Mouse (Mus musculus) cortical plate, adult 2 months (tissue): ENCODE data around the gene Jpt2. TPM values are rescaled to one million over a fixed set of nuclear protein-coding genes. Genes with fewer than 3 reads are reported as not detected.
"Not testable (repeated sequence)": the region's sequence is repeated elsewhere in the genome, so short reads cannot be mapped to it uniquely, and the experiment has no call there.

ENCODE experiments used
- H3K27ac ChIP-seq: fragments of 200-500 bp; 2 replicates; pipeline ENCODE4 v1.5.1; 2012; ENCODE audit warnings: low read length, control low read depth, inconsistent platforms; ENCODE audit not compliant: insufficient read depth
- H3K4me1 ChIP-seq: fragments of 200-500 bp; 2 replicates; pipeline ENCODE4 v1.6.1; 2011; ENCODE audit warnings: low read length; ENCODE audit not compliant: control insufficient read depth, insufficient read depth
- H3K4me3 ChIP-seq: fragments of 200-500 bp; 2 replicates; pipeline ENCODE4 v1.5.1; 2011; ENCODE audit warnings: mild to moderate bottlenecking, low read length, control low read depth; ENCODE audit not compliant: insufficient read depth
- CTCF ChIP-seq: fragments of 200-500 bp; IDR thresholded peaks from 2 replicates; pipeline ENCODE4 v1.5.1; 2011; ENCODE audit warnings: mild to moderate bottlenecking, control low read depth, low read length; ENCODE audit not compliant: insufficient read depth; ENCODE audit errors: extremely low read depth
- POLR2A ChIP-seq: fragments of 200-500 bp; IDR thresholded peaks from 2 replicates; pipeline ENCODE4 v1.6.1; 2011; ENCODE audit warnings: mild to moderate bottlenecking, low read length, control low read depth; ENCODE audit not compliant: insufficient read depth; ENCODE audit errors: extremely low read depth
- polyA plus RNA-seq: library from polyadenylated mRNA; depleted of rRNA; stranded (reverse); fragments of >200 nt; gene quantifications from 2 replicates; pipeline ENCODE4 v1.2.3, GENCODE M21; 2012

The Jpt2 gene
- polyA plus RNA-seq, 1 experiment, result 6.2 TPM

DNA sequence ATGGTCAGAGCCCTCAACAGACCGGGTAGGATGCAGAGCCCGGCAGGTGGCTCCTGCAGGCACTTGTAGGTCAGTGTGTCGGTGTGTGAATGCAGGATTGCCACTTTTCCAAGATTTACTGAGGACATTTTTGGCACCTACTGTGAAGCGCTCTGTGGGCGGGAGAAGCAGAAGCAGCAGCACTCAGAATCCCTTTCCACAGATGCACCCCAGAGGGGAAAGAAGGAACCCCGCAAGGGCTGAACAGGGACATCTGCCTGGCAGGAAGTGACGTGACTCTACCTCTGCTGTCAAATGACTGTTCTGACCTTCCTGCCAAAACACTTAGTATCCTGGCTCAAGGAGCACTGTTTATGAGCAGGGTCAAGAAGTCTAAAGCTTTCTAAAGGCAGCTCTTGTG, 17.5 kb downstream of the Jpt2 start:
- no peak for TF ChIP-seq POLR2A
- TF ChIP-seq CTCF, result no peak
- no peak overlapping the region for H3K27ac ChIP-seq

GRCm38 (mm10) chr17:24942453-24942852, 18.0 kb downstream of the Jpt2 start:
- not testable (repeated sequence) for H3K4me1 ChIP-seq, H3K4me3 ChIP-seq, H3K27ac ChIP-seq
- TF ChIP-seq CTCF, result peak; percentile 39; the same call in 1 of the 2 replicates

More for the DNA sequence above, 17.5 kb downstream of the Jpt2 start:
- Histone ChIP-seq H3K4me3 (no peak overlapping the region), H3K4me1 (no peaks in the 10 kb centered on the region)

- H3K4me3 ChIP-seq, result peak overlapping the region; percentile 96
- no peak for TF ChIP-seq CTCF
- TF ChIP-seq POLR2A, result no peak
- peak overlapping the region; percentile 67 for H3K27ac ChIP-seq
- peaks cover 11% of the 10 kb centered on the region for H3K4me1 ChIP-seq
Observed at GRCm38 (mm10) chr17:24937266-24937665, 23.2 kb downstream of the Jpt2 start.

- TF ChIP-seq POLR2A (peak; percentile 96), CTCF (no peak)
- peak within 1 kb of the TSS; percentile 96 for H3K4me3 ChIP-seq
- peaks cover 11% of the 10 kb centered on the region for H3K4me1 ChIP-seq
- peak within 1 kb of the TSS; percentile 72 for H3K27ac ChIP-seq
Observed at GRCm38 (mm10) chr17:24936259-24937237, 23.9 kb downstream of the Jpt2 start, which contains the start of gene Mapk8ip3. Mapk8ip3 (minus strand) TSS chr17:24936977.

DNA sequence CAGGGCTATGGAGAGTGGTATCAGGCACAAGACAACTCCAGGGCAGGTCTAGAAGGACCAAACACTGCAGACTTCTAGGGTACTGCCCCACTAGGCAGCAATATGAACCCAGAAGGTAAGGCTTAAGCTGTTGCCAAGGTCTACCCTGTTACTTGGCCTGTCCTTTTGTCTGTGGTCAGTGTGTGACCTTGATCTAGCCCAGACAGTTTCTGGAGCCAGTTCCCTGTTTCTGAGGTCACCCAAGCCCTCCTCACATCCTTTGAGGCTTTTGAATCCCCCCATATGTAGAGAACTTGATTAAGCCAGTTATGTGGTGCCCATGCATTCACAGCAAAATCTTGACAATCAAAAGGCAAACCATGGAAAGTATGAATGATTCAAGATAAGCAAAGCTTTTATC, 24.8 kb downstream of the Jpt2 start:
- peak overlapping the region; percentile 96 for H3K4me3 ChIP-seq
- no peak for TF ChIP-seq POLR2A
- no peak for TF ChIP-seq CTCF
- peaks cover 11% of the 10 kb centered on the region for H3K4me1 ChIP-seq
- H3K27ac ChIP-seq, result no peak overlapping the region

DNA sequence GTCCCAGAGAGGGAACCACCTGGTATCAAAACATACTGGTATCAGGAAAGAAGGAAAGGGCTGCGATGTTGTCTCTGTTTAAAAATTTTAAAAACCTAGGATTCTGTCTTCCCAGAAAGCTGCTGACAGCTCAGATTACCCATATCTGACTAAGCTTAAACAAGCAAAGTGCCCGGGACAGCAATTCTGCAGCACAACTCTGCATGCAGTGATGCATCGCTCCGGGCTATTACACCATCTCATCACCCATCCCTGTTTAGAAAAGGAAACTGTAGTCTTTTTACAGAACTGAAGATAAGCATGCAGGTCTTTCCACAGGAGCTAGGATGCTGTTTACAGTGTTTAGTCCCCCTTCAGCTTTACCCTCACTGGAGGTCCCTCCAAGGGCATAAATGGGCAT, 25.6 kb downstream of the Jpt2 start:
- Histone ChIP-seq H3K4me1 (peaks cover 11% of the 10 kb centered on the region), H3K4me3 (peak overlapping the region; percentile 96), H3K27ac (no peak overlapping the region)
- TF ChIP-seq CTCF (no peak), POLR2A (no peak)

DNA sequence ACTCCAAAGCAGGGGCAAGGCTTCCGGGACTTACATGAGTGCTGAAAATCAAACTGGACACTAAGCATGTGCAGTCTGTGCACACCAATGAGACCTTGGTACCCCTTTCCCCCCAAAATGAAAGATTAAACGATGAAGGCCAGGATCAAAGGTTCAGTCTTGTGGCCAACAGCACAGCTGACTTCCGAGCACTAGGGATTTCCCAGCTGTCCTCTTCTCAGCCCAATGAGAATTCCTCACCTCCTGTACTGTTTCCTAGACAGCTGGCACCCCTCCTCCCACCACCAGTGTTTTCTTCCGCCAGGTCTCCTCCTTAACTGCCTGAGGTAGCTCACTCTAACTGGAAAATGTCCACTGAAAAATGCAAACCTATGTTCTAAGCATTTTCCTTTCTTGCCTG, 27.3 kb downstream of the Jpt2 start:
- TF ChIP-seq CTCF (no peak), POLR2A (no peak)
- Histone ChIP-seq H3K27ac (no peak overlapping the region), H3K4me1 (peaks cover 11% of the 10 kb centered on the region), H3K4me3 (no peak overlapping the region)

- Histone ChIP-seq H3K4me1 (peaks cover 11% of the 10 kb centered on the region), H3K27ac (no peak overlapping the region), H3K4me3 (no peak overlapping the region)
- TF ChIP-seq POLR2A, result no peak
- no peak for TF ChIP-seq CTCF
Observed at GRCm38 (mm10) chr17:24932431-24932830, 28.1 kb downstream of the Jpt2 start.

DNA sequence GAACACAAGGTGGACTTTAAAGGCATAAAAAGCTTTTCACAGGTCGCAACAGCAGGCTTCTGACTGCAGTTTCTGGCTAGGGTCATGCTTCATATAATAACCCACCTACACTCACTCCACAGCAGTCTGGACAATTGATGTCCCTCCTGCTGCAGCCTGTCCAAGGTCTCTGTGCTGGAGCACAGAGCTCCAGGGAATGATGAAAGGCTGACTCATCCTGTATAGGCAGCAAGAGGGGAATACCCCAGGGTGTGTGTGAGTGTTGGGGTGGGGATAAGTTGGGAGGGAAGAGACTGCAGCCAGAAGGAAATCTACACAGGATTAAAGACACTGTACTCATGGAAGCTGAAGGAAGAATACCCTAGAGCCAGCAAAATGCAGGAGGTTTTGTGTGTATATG, 31.0 kb downstream of the Jpt2 start:
- no peak overlapping the region for H3K27ac ChIP-seq
- H3K4me3 ChIP-seq, result no peak overlapping the region
- peaks cover 8% of the 10 kb centered on the region for H3K4me1 ChIP-seq
- TF ChIP-seq POLR2A (no peak), CTCF (no peak)

- TF ChIP-seq CTCF (no peak), POLR2A (no peak)
- Histone ChIP-seq H3K27ac (no peak overlapping the region), H3K4me3 (no peak overlapping the region), H3K4me1 (peaks cover 2% of the 10 kb centered on the region)
Observed at GRCm38 (mm10) chr17:24923246-24923645, 37.2 kb downstream of the Jpt2 start.
